Mouse (Mus musculus): ENCODE data around the gene Gm49339. TPM values are rescaled to one million over a fixed set of nuclear protein-coding genes. Genes with fewer than 3 reads are reported as not detected.
"Not testable (repeated sequence)": the region's sequence is repeated elsewhere in the genome, so short reads cannot be mapped to it uniquely, and the experiment has no call there.

The Gm49339 gene
- 0.74 TPM in 1 of 2 replicates, not detected in the other for polyA plus RNA-seq (2014; fragmentation: Nextera tagmentation; extraction: Ambion mirVana)

DNA sequence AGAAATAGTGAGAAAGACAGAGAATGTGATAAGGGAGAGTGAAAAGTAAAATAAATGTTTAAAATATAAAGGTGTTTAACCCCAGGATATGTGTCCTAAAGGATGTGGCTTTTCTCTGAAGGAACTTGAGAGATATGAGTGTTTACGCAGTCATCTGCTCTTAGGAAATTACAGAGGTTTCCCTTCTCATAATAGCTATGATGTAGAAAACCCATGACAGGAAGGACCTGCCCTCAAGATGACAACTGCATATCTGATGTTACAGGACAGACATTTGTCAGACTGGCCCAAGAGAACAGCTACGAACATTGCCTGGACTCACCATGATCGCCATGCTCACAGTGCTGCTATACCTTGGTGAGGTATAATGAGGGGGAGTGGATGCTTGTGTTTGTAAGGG, at the start of gene Gm49339, which contains the start of gene Lilr4b:
TSS of gene Gm49339 (plus strand) at position 216 of the 400 bp plus-strand sequence.
TSS of gene Lilr4b (plus strand) at position 236 of the 400 bp plus-strand sequence.
- H3K9me3 ChIP-seq (replicated peaks; ENCODE audit: control insufficient read depth, low read length); H3K27me3 ChIP-seq (ENCODE audit: control insufficient read depth, insufficient read depth, low read length); H3K4me3 ChIP-seq (ENCODE audit: low read depth, low read length); H3K27ac ChIP-seq (replicated peaks; ENCODE audit: low read depth, low read length); H3K9ac ChIP-seq (replicated peaks; ENCODE audit: low read length); H3K4me1 ChIP-seq (ENCODE audit: control insufficient read depth, insufficient read depth, low read length); H3K36me3 ChIP-seq (replicated peaks; ENCODE audit: control insufficient read depth, insufficient read depth, low read depth, low read length); DNase-seq (ENCODE audit: low spot score); ATAC-seq (replicated peaks; ENCODE audit: insufficient number of reproducible peaks, low FRiP score, low TSS enrichment, low read depth); H3K4me2 ChIP-seq (ENCODE audit: low read depth, low read length): not testable (repeated sequence)
- 85% methylated on average over 1 of the region's 3 CpGs for WGBS

DNA sequence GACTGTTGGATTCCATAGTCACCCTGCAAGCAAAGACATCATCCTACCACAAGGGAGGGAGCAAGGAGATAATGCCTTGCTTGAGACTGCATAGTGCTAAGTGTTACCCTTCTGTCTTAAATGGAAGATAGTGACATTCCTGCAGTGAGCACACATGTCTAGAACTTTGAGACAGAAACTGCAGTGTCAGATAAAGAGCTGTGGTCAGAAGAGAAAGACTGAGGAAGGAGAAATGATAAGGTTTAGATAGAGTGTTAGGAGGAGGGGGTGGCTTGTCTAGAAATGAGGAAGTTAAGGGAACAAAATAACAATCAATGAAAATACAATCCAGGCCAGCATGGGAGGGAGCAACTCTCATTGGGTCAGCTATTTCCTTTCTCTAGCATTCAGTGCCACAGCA, 47.5 kb upstream of the Gm49339 start:
- H3K9me3 ChIP-seq (replicated peaks; ENCODE audit: control insufficient read depth, low read length): no peaks in the 10 kb centered on the region
- no peaks in the 10 kb centered on the region for H3K36me3 ChIP-seq (replicated peaks; ENCODE audit: control insufficient read depth, insufficient read depth, low read depth, low read length)
- ATAC-seq (replicated peaks; ENCODE audit: insufficient number of reproducible peaks, low FRiP score, low TSS enrichment, low read depth): no peak
- H3K4me1 ChIP-seq (ENCODE audit: control insufficient read depth, insufficient read depth, low read length): no peaks in the 10 kb centered on the region
- no peak overlapping the region for H3K4me3 ChIP-seq (ENCODE audit: low read depth, low read length)
- no peak overlapping the region for H3K9ac ChIP-seq (replicated peaks; ENCODE audit: low read length)
- no peak for DNase-seq (ENCODE audit: low spot score)
- no peaks in the 10 kb centered on the region for H3K27me3 ChIP-seq (ENCODE audit: control insufficient read depth, insufficient read depth, low read length)
- no peak overlapping the region for H3K27ac ChIP-seq (replicated peaks; ENCODE audit: low read depth, low read length)
- H3K4me2 ChIP-seq (ENCODE audit: low read depth, low read length): no peak overlapping the region

DNA sequence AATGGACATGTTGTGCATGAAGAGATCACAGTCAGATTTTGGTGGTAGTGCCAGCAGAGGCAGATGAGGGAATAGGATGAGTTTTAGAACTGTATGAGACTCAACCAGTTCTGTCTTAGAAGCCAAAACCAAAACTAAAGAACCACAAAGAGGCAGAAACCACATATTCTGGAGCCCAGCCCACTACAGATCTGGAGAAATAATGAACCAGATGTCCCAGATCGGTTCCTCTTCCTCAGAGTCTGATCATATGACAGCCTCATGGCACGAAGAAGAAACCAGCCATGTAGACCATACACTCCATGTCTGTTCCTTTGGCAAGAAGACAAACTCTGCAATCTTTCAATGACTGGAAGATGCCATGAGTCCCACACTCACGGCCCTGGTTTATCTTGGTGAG, 44.7 kb upstream of the Gm49339 start:
- DNase-seq (ENCODE audit: low spot score): no peak
- H3K9ac ChIP-seq (replicated peaks; ENCODE audit: low read length): no peak overlapping the region
- no peak for ATAC-seq (replicated peaks; ENCODE audit: insufficient number of reproducible peaks, low FRiP score, low TSS enrichment, low read depth)
- no peaks in the 10 kb centered on the region for H3K4me1 ChIP-seq (ENCODE audit: control insufficient read depth, insufficient read depth, low read length)
- H3K27ac ChIP-seq (replicated peaks; ENCODE audit: low read depth, low read length): no peak overlapping the region
- H3K9me3 ChIP-seq (replicated peaks; ENCODE audit: control insufficient read depth, low read length): no peaks in the 10 kb centered on the region
- no peak overlapping the region for H3K4me2 ChIP-seq (ENCODE audit: low read depth, low read length)
- no peak overlapping the region for H3K4me3 ChIP-seq (ENCODE audit: low read depth, low read length)
- no peaks in the 10 kb centered on the region for H3K36me3 ChIP-seq (replicated peaks; ENCODE audit: control insufficient read depth, insufficient read depth, low read depth, low read length)
- H3K27me3 ChIP-seq (ENCODE audit: control insufficient read depth, insufficient read depth, low read length): no peaks in the 10 kb centered on the region
- 82% methylated on average over 3 of the region's 3 CpGs for WGBS

DNA sequence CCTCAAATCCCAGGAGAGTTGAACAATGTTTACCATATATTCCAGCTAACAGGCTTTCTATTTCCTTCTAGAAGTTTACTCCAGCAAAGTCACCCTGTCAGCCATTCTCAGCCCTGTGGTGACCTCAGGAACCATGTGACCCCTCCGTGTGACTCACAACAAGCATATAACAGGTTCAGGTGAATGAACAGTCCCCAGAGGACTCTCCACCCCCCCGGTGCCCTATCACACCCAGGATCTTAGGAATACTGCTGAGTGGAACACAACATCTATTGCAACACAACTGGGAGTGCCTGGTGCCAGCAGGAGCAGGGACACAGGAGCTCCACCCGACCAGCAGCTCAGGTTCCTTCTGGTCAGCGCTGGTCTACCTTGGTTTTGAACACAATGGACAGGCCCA, 28.8 kb upstream of the Gm49339 start:
- no peaks in the 10 kb centered on the region for H3K9me3 ChIP-seq (replicated peaks; ENCODE audit: control insufficient read depth, low read length)
- no peaks in the 10 kb centered on the region for H3K4me1 ChIP-seq (ENCODE audit: control insufficient read depth, insufficient read depth, low read length)
- no peaks in the 10 kb centered on the region for H3K36me3 ChIP-seq (replicated peaks; ENCODE audit: control insufficient read depth, insufficient read depth, low read depth, low read length)
- ATAC-seq (replicated peaks; ENCODE audit: insufficient number of reproducible peaks, low FRiP score, low TSS enrichment, low read depth) (no peak), DNase-seq (ENCODE audit: low spot score) (no peak)
- H3K27ac ChIP-seq (replicated peaks; ENCODE audit: low read depth, low read length): no peak overlapping the region
- H3K4me3 ChIP-seq (ENCODE audit: low read depth, low read length): no peak overlapping the region
- no peak overlapping the region for H3K9ac ChIP-seq (replicated peaks; ENCODE audit: low read length)
- WGBS: 83% methylated on average over 4 of the region's 4 CpGs
- H3K4me2 ChIP-seq (ENCODE audit: low read depth, low read length): no peak overlapping the region
- H3K27me3 ChIP-seq (ENCODE audit: control insufficient read depth, insufficient read depth, low read length): no peaks in the 10 kb centered on the region

DNA sequence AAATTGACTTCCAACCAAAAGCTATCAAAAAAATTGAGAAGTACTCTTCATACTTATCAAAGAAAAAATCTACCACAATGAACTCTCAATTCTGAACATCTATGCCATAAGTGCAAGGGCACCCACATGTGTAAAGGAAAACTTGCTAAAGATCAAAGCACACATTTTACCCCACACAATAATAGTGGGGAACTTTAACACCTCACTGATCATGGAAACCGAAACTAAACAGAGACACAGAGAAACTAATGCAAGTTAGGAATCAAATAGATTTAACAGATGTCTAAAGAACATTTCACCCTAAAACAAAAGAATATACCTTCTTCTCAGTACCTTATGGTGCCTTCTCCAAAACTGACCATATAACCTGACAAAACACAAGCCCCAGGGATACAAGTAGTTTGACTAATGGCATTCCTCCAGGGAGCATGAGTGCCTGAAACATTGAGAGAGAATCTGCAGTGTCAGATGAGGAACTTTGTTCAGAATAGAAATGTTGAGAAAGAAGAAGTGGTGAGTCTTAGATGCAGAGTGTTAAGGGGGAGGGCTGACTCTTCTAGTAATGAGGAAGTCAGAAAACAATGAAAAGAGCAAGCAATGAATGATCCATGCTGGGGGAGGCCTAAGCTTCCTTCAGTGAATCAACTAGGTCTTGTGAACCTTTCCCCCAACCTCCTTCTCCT, 26.7 kb upstream of the Gm49339 start:
- WGBS: 87% methylated on average over 1 of the region's 1 CpGs
- no peak overlapping the region for H3K4me2 ChIP-seq (ENCODE audit: low read depth, low read length)
- no peaks in the 10 kb centered on the region for H3K4me1 ChIP-seq (ENCODE audit: control insufficient read depth, insufficient read depth, low read length)
- no peaks in the 10 kb centered on the region for H3K9me3 ChIP-seq (replicated peaks; ENCODE audit: control insufficient read depth, low read length)
- H3K27ac ChIP-seq (replicated peaks; ENCODE audit: low read depth, low read length): no peak overlapping the region
- no peak overlapping the region for H3K4me3 ChIP-seq (ENCODE audit: low read depth, low read length)
- no peaks in the 10 kb centered on the region for H3K27me3 ChIP-seq (ENCODE audit: control insufficient read depth, insufficient read depth, low read length)
- ATAC-seq (replicated peaks; ENCODE audit: insufficient number of reproducible peaks, low FRiP score, low TSS enrichment, low read depth) (no peak), DNase-seq (ENCODE audit: low spot score) (no peak)
- no peaks in the 10 kb centered on the region for H3K36me3 ChIP-seq (replicated peaks; ENCODE audit: control insufficient read depth, insufficient read depth, low read depth, low read length)
- H3K9ac ChIP-seq (replicated peaks; ENCODE audit: low read length): no peak overlapping the region

DNA sequence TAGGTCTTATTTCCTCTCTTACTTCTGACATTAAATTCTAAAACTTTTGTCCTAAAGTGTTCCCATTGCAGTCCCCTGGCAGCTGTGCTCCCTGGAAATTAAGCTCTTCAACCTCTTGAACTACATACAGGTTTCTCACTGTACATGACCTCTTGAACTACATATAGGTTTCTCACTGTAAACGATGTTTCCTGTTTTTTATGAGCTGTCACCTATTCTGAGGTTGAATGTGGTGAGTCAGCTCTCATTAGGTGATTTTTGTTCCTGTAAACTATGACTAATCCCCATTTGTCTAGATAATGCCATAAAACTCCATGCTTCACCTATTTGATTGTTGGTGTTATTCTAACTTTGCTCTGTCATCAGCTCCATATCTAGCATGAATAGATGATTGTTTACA, 26.0 kb upstream of the Gm49339 start:
- Histone ChIP-seq H3K27ac (replicated peaks; ENCODE audit: low read depth, low read length) (no peak overlapping the region), H3K9ac (replicated peaks; ENCODE audit: low read length) (no peak overlapping the region), H3K9me3 (replicated peaks; ENCODE audit: control insufficient read depth, low read length) (no peaks in the 10 kb centered on the region), H3K4me3 (ENCODE audit: low read depth, low read length) (no peak overlapping the region), H3K4me2 (ENCODE audit: low read depth, low read length) (no peak overlapping the region), H3K4me1 (ENCODE audit: control insufficient read depth, insufficient read depth, low read length) (no peaks in the 10 kb centered on the region), H3K27me3 (ENCODE audit: control insufficient read depth, insufficient read depth, low read length) (no peaks in the 10 kb centered on the region), H3K36me3 (replicated peaks; ENCODE audit: control insufficient read depth, insufficient read depth, low read depth, low read length) (no peaks in the 10 kb centered on the region)
- 84% methylated on average over 1 of the region's 1 CpGs for WGBS
- no peak for ATAC-seq (replicated peaks; ENCODE audit: insufficient number of reproducible peaks, low FRiP score, low TSS enrichment, low read depth)
- no peak for DNase-seq (ENCODE audit: low spot score)

DNA sequence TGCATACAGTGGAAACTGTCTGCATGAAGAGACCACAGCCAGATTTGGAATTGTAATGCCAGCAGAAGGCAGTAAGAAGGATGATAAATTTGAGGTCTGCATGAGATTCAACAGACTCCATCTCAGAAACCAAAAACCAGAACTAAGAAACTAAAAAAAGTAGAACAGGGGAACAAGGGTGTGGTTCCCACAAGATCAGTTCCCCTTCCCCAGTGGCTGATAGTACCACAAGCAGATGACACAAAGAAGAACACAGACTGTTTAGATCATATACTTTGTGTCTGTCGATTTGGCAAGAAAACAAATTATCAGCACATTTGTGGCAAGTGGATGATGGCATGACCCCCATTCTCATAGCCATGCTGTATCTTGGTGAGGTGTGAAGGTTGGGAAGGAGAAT, 24.6 kb upstream of the Gm49339 start:
- no peaks in the 10 kb centered on the region for H3K36me3 ChIP-seq (replicated peaks; ENCODE audit: control insufficient read depth, insufficient read depth, low read depth, low read length)
- no peak for DNase-seq (ENCODE audit: low spot score)
- no peaks in the 10 kb centered on the region for H3K4me1 ChIP-seq (ENCODE audit: control insufficient read depth, insufficient read depth, low read length)
- no peak overlapping the region for H3K4me2 ChIP-seq (ENCODE audit: low read depth, low read length)
- H3K9ac ChIP-seq (replicated peaks; ENCODE audit: low read length): no peak overlapping the region
- WGBS: 83% methylated on average over 1 of the region's 1 CpGs
- no peaks in the 10 kb centered on the region for H3K9me3 ChIP-seq (replicated peaks; ENCODE audit: control insufficient read depth, low read length)
- H3K27ac ChIP-seq (replicated peaks; ENCODE audit: low read depth, low read length): no peak overlapping the region
- ATAC-seq (replicated peaks; ENCODE audit: insufficient number of reproducible peaks, low FRiP score, low TSS enrichment, low read depth): no peak
- no peaks in the 10 kb centered on the region for H3K27me3 ChIP-seq (ENCODE audit: control insufficient read depth, insufficient read depth, low read length)
- H3K4me3 ChIP-seq (ENCODE audit: low read depth, low read length): no peak overlapping the region

DNA sequence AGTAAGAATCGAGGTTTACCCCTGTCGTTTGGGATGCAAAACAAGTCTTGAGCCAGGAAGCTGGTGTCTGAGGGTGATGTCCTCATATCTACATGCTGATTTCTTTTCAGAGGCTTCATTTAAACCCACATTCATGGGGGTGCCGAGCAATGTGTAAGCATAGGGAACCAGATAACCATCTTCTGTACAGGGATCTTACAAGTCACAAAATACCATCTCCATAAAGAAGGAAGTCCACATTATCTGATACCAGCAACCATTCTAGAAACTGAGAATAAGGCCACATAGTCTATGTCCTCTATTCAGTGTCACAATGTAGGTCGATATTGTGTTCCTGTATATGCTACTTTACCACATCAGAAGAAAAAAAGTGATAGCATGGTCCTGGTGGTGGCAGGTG, 24.0 kb upstream of the Gm49339 start:
- WGBS: 77% methylated on average over 4 of the region's 4 CpGs
- ATAC-seq (replicated peaks; ENCODE audit: insufficient number of reproducible peaks, low FRiP score, low TSS enrichment, low read depth): no peak
- H3K4me1 ChIP-seq (ENCODE audit: control insufficient read depth, insufficient read depth, low read length): no peaks in the 10 kb centered on the region

More for the DNA sequence above, 24.0 kb upstream of the Gm49339 start:
- Histone ChIP-seq H3K9me3 (replicated peaks; ENCODE audit: control insufficient read depth, low read length) (no peaks in the 10 kb centered on the region), H3K4me2 (ENCODE audit: low read depth, low read length) (no peak overlapping the region), H3K36me3 (replicated peaks; ENCODE audit: control insufficient read depth, insufficient read depth, low read depth, low read length) (no peaks in the 10 kb centered on the region), H3K4me3 (ENCODE audit: low read depth, low read length) (no peak overlapping the region), H3K27me3 (ENCODE audit: control insufficient read depth, insufficient read depth, low read length) (no peaks in the 10 kb centered on the region), H3K9ac (replicated peaks; ENCODE audit: low read length) (no peak overlapping the region), H3K27ac (replicated peaks; ENCODE audit: low read depth, low read length) (no peak overlapping the region)
- no peak for DNase-seq (ENCODE audit: low spot score)
